Mouse (Mus musculus): Measurements from ENCODE around the gene Ksr2. TPM values are rescaled to one million over a fixed set of nuclear protein-coding genes. Genes with fewer than 3 reads are reported as not detected.
"Not testable (repeated sequence)": the region's sequence is repeated elsewhere in the genome, so short reads cannot be mapped to it uniquely, and the experiment has no call there.

The Ksr2 gene
- polyA plus RNA-seq, 1 experiment from 2014 or later = 0.17 TPM

GRCm38 (mm10) chr5:117589266-117589665 is 175.5 kb downstream of the Ksr2 start:
- ATAC-seq (ENCODE audit: insufficient number of reproducible peaks, low FRiP score, low TSS enrichment, low read depth) = no peak
- no peak overlapping the region for H3K4me3 ChIP-seq
- H3K27me3 ChIP-seq = no peaks in the 10 kb centered on the region; the same call in 1 of the 2 replicates
- no peak overlapping the region for H3K4me2 ChIP-seq
- no peaks in the 10 kb centered on the region for H3K4me1 ChIP-seq
- H3K9me3 ChIP-seq = no peaks in the 10 kb centered on the region
- H3K9ac ChIP-seq = no peak overlapping the region
- no peak overlapping the region for H3K27ac ChIP-seq
- WGBS = 57% methylated on average over 6 of the region's 6 CpGs
- H3K36me3 ChIP-seq = no peaks in the 10 kb centered on the region

GRCm38 (mm10) chr5:117593273-117593672 is 179.5 kb downstream of the Ksr2 start:
- H3K9ac ChIP-seq = no peak overlapping the region
- H3K4me2 ChIP-seq = no peak overlapping the region
- H3K4me3 ChIP-seq = no peak overlapping the region
- no peaks in the 10 kb centered on the region; the same call in 1 of the 2 replicates for H3K27me3 ChIP-seq
- no peaks in the 10 kb centered on the region for H3K9me3 ChIP-seq
- no peak for ATAC-seq (ENCODE audit: insufficient number of reproducible peaks, low FRiP score, low TSS enrichment, low read depth)
- H3K27ac ChIP-seq = no peak overlapping the region
- H3K36me3 ChIP-seq = no peaks in the 10 kb centered on the region
- H3K4me1 ChIP-seq = no peaks in the 10 kb centered on the region
- WGBS = 66% methylated on average over 19 of the region's 19 CpGs

- H3K4me2 ChIP-seq = no peak overlapping the region
- WGBS = 81% methylated on average over 3 of the region's 3 CpGs
These were observed 183.0 kb downstream of the Ksr2 start for GRCm38 (mm10) chr5:117596803-117597202.

GRCm38 (mm10) chr5:117602026-117602425 is 188.2 kb downstream of the Ksr2 start:
- peaks cover 4% of the 10 kb centered on the region; the same call in 1 of the 2 replicates for H3K4me1 ChIP-seq
- no peaks in the 10 kb centered on the region for H3K27me3 ChIP-seq
- 61% methylated on average over 9 of the region's 9 CpGs for WGBS
- no peak overlapping the region for H3K9ac ChIP-seq
- H3K9me3 ChIP-seq = no peaks in the 10 kb centered on the region
- no peak overlapping the region for H3K4me2 ChIP-seq
- no peak for ATAC-seq (ENCODE audit: insufficient number of reproducible peaks, low FRiP score, low TSS enrichment, low read depth)
- no peak overlapping the region for H3K27ac ChIP-seq
- no peaks in the 10 kb centered on the region for H3K36me3 ChIP-seq
- no peak overlapping the region for H3K4me3 ChIP-seq

More at GRCm38 (mm10) chr5:117596803-117597202, 183.0 kb downstream of the Ksr2 start:
- Histone ChIP-seq H3K4me1 (no peaks in the 10 kb centered on the region), H3K27ac (no peak overlapping the region), H3K9me3 (no peaks in the 10 kb centered on the region), H3K36me3 (no peaks in the 10 kb centered on the region), H3K27me3 (no peaks in the 10 kb centered on the region), H3K9ac (no peak overlapping the region), H3K4me3 (no peak overlapping the region)
- no peak for ATAC-seq (ENCODE audit: insufficient number of reproducible peaks, low FRiP score, low TSS enrichment, low read depth)

- Histone ChIP-seq H3K4me1 (no peaks in the 10 kb centered on the region), H3K4me3 (no peak overlapping the region), H3K27me3 (no peaks in the 10 kb centered on the region), H3K4me2 (no peak overlapping the region), H3K9me3 (no peaks in the 10 kb centered on the region), H3K36me3 (no peaks in the 10 kb centered on the region), H3K9ac (no peak overlapping the region), H3K27ac (no peak overlapping the region)
- no peak for ATAC-seq (ENCODE audit: insufficient number of reproducible peaks, low FRiP score, low TSS enrichment, low read depth)
- 46% methylated on average over 15 of the region's 15 CpGs for WGBS
These were observed 194.0 kb downstream of the Ksr2 start for GRCm38 (mm10) chr5:117607761-117608309.

GRCm38 (mm10) chr5:117614331-117615024 is 200.7 kb downstream of the Ksr2 start:
- Histone ChIP-seq H3K27ac (no peak overlapping the region), H3K4me1 (no peaks in the 10 kb centered on the region), H3K4me3 (no peak overlapping the region), H3K9ac (no peak overlapping the region), H3K36me3 (no peaks in the 10 kb centered on the region), H3K27me3 (no peaks in the 10 kb centered on the region), H3K4me2 (no peak overlapping the region), H3K9me3 (no peaks in the 10 kb centered on the region)
- no peak for ATAC-seq (ENCODE audit: insufficient number of reproducible peaks, low FRiP score, low TSS enrichment, low read depth)
- WGBS = 30% methylated on average over 5 of the region's 5 CpGs

GRCm38 (mm10) chr5:117620292-117620691 is 206.5 kb downstream of the Ksr2 start:
- ATAC-seq (ENCODE audit: insufficient number of reproducible peaks, low FRiP score, low TSS enrichment, low read depth) = no peak
- Histone ChIP-seq H3K9me3 (no peaks in the 10 kb centered on the region), H3K27ac (no peak overlapping the region), H3K4me1 (no peaks in the 10 kb centered on the region), H3K27me3 (no peaks in the 10 kb centered on the region), H3K36me3 (no peaks in the 10 kb centered on the region), H3K9ac (no peak overlapping the region), H3K4me3 (no peak overlapping the region), H3K4me2 (no peak overlapping the region)
- 75% methylated on average over 4 of the region's 4 CpGs for WGBS

GRCm38 (mm10) chr5:117622221-117622620 is 208.4 kb downstream of the Ksr2 start:
- Histone ChIP-seq H3K4me2 (no peak overlapping the region), H3K4me1 (no peaks in the 10 kb centered on the region), H3K27me3 (no peaks in the 10 kb centered on the region), H3K9ac (no peak overlapping the region), H3K27ac (no peak overlapping the region), H3K9me3 (no peaks in the 10 kb centered on the region), H3K4me3 (no peak overlapping the region), H3K36me3 (no peaks in the 10 kb centered on the region)
- 73% methylated on average over 12 of the region's 12 CpGs for WGBS
- no peak for ATAC-seq (ENCODE audit: insufficient number of reproducible peaks, low FRiP score, low TSS enrichment, low read depth)

GRCm38 (mm10) chr5:117623206-117623605 is 209.4 kb downstream of the Ksr2 start:
- not testable (repeated sequence) for H3K36me3 ChIP-seq; H3K27ac ChIP-seq; H3K4me1 ChIP-seq; H3K4me2 ChIP-seq; H3K9me3 ChIP-seq; ATAC-seq (ENCODE audit: insufficient number of reproducible peaks, low FRiP score, low TSS enrichment, low read depth); H3K27me3 ChIP-seq; H3K9ac ChIP-seq; H3K4me3 ChIP-seq
- WGBS = 84% methylated on average over 4 of the region's 4 CpGs

- ATAC-seq (ENCODE audit: insufficient number of reproducible peaks, low FRiP score, low TSS enrichment, low read depth) = no peak
- H3K27ac ChIP-seq = no peak overlapping the region
- 2% methylated on average over 4 of the region's 4 CpGs for WGBS
These were observed 213.1 kb downstream of the Ksr2 start for GRCm38 (mm10) chr5:117626907-117627306.

GRCm38 (mm10) chr5:117628351-117628750 is 214.6 kb downstream of the Ksr2 start:
- no peaks in the 10 kb centered on the region for H3K9me3 ChIP-seq
- no peaks in the 10 kb centered on the region for H3K36me3 ChIP-seq
- no peak overlapping the region for H3K27ac ChIP-seq
- 52% methylated on average over 7 of the region's 7 CpGs for WGBS
- no peaks in the 10 kb centered on the region for H3K4me1 ChIP-seq
- ATAC-seq (ENCODE audit: insufficient number of reproducible peaks, low FRiP score, low TSS enrichment, low read depth) = no peak
- H3K4me2 ChIP-seq = no peak overlapping the region
- no peak overlapping the region for H3K9ac ChIP-seq
- H3K27me3 ChIP-seq = no peaks in the 10 kb centered on the region
- H3K4me3 ChIP-seq = no peak overlapping the region

More at GRCm38 (mm10) chr5:117626907-117627306, 213.1 kb downstream of the Ksr2 start:
- H3K27me3 ChIP-seq = no peaks in the 10 kb centered on the region
- no peaks in the 10 kb centered on the region for H3K4me1 ChIP-seq
- no peak overlapping the region for H3K4me3 ChIP-seq
- H3K36me3 ChIP-seq = no peaks in the 10 kb centered on the region
- H3K4me2 ChIP-seq = no peak overlapping the region
- no peaks in the 10 kb centered on the region for H3K9me3 ChIP-seq
- no peak overlapping the region for H3K9ac ChIP-seq

- 89% methylated on average over 14 of the region's 14 CpGs for WGBS
- no peaks in the 10 kb centered on the region for H3K27me3 ChIP-seq
- no peak overlapping the region for H3K27ac ChIP-seq
- no peaks in the 10 kb centered on the region for H3K9me3 ChIP-seq
- H3K4me1 ChIP-seq = no peaks in the 10 kb centered on the region
- H3K36me3 ChIP-seq = no peaks in the 10 kb centered on the region
- no peak for ATAC-seq (ENCODE audit: insufficient number of reproducible peaks, low FRiP score, low TSS enrichment, low read depth)
- H3K4me3 ChIP-seq = no peak overlapping the region
- H3K9ac ChIP-seq = no peak overlapping the region
- no peak overlapping the region for H3K4me2 ChIP-seq
These were observed 215.8 kb downstream of the Ksr2 start for GRCm38 (mm10) chr5:117629570-117629969.
